Mouse (Mus musculus) liver, embryonic 15.5 days (tissue): ENCODE data around the gene Gfer. TPM values are rescaled to one million over a fixed set of nuclear protein-coding genes. Genes with fewer than 3 reads are reported as not detected.
"Not testable (repeated sequence)": the region's sequence is repeated elsewhere in the genome, so short reads cannot be mapped to it uniquely, and the experiment has no call there.

Experiments
- ATAC-seq: fragments of 200-750 bp; cut with Nextera tagmentation; 2 replicates; pipeline ENCODE4 v1.8.0; 2017; ENCODE audit warnings: moderate number of reproducible peaks, mild to moderate bottlenecking, moderate library complexity; ENCODE audit not compliant: insufficient read depth
- H3K27ac ChIP-seq: fragments of 300-500 bp; sonication (generic); replicated peaks from 2 replicates; pipeline ENCODE4 v1.5.1; 2015; ENCODE audit warnings: mild to moderate bottlenecking, inconsistent platforms
- H3K27me3 ChIP-seq: fragments of 300-500 bp; sonication (generic); 2 replicates; pipeline ENCODE4 v1.6.1; 2015; ENCODE audit warnings: mild to moderate bottlenecking, inconsistent platforms
- H3K36me3 ChIP-seq: fragments of 300-500 bp; sonication (generic); replicated peaks from 2 replicates; pipeline ENCODE4 v1.6.1; 2015; ENCODE audit warnings: moderate library complexity, mild to moderate bottlenecking, inconsistent platforms
- H3K4me1 ChIP-seq: fragments of 300-500 bp; sonication (generic); replicated peaks from 2 replicates; pipeline ENCODE4 v1.6.1; 2015; ENCODE audit warnings: inconsistent platforms
- H3K4me2 ChIP-seq: fragments of 300-500 bp; sonication (generic); 2 replicates; pipeline ENCODE4 v1.6.1; 2015; ENCODE audit warnings: moderate library complexity, mild to moderate bottlenecking, inconsistent platforms
- H3K4me3 ChIP-seq: fragments of 300-500 bp; sonication (generic); replicated peaks from 2 replicates; pipeline ENCODE4 v1.5.1; 2015; ENCODE audit warnings: mild to moderate bottlenecking, inconsistent platforms
- H3K9ac ChIP-seq: fragments of 300-500 bp; sonication (generic); 2 replicates; pipeline ENCODE4 v1.6.1; 2015; ENCODE audit warnings: moderate library complexity, mild to moderate bottlenecking, inconsistent platforms
- H3K9me3 ChIP-seq: fragments of 300-500 bp; sonication (generic); replicated peaks from 2 replicates; pipeline ENCODE4 v1.6.1; 2016; ENCODE audit warnings: inconsistent platforms
- WGBS: fragments of 180-500 bp; shearing (Covaris S2); methylation state at CpG from one replicate; pipeline ENCODE4 v1.1.7; 2015; ENCODE audit warnings: mixed read lengths; ENCODE audit not compliant: insufficient replicate concordance; 5-methylcytosine and 5-hydroxymethylcytosine counted together
- polyA plus RNA-seq: library from polyadenylated mRNA; unstranded; fragments of >200 nt; fragmentation: Nextera tagmentation; extraction: Ambion mirVana; gene quantifications from 2 replicates; pipeline ENCODE4 v1.2.1, GENCODE M21; 2015

The Gfer gene
- polyA plus RNA-seq, 1 experiment from 2014 or later: 25.2 TPM

GRCm38 (mm10) chr17:24722220-24722924 is 26.4 kb upstream of the Gfer start:
- no peaks in the 10 kb centered on the region for H3K9me3 ChIP-seq
- peak overlapping the region; percentile 89 for H3K4me2 ChIP-seq
- peaks cover 57% of the 10 kb centered on the region for H3K4me1 ChIP-seq
- 14% methylated on average over 13 of the region's 13 CpGs for WGBS
- H3K36me3 ChIP-seq: peaks cover 23% of the 10 kb centered on the region
- H3K9ac ChIP-seq: peak overlapping the region; percentile 90
- 0 out of 2 replicates have a peak, but pooled peaks cover under 1% of the 10 kb centered on the region for H3K27me3 ChIP-seq
- peak overlapping the region; percentile 92 for H3K4me3 ChIP-seq
- no peak for ATAC-seq
- H3K27ac ChIP-seq: peak overlapping the region; percentile 88

DNA sequence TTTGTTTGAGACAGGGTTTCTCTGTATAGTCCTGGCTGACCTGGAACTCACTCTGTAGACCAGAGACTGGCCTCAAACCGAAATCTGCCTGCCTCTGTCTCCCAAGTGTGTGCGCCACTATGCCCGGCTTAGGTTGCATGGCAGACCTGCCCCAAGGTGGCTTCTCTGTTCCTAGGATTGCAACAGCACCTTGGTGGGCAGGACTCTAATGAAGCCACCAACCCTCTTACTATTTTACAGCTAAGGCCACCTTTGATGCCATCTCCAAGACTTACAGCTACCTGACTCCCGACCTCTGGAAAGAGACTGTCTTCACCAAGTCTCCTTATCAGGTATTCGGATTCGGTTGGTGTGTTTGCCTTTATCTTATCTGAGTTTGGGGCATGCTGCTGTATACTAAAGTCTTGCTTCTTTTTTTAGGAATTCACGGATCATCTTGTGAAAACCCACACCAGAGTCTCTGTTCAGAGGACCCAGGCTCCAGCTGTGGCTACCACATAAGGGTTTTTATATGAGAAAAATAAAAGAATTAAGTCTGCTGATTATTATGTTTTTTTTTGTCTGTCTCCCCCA is 25.5 kb upstream of the Gfer start:
- Histone ChIP-seq H3K27ac (peak overlapping the region; percentile 88), H3K4me2 (peak overlapping the region; percentile 89), H3K36me3 (peaks cover 28% of the 10 kb centered on the region), H3K4me1 (peaks cover 57% of the 10 kb centered on the region), H3K9ac (peak overlapping the region; percentile 63), H3K4me3 (peak overlapping the region; percentile 92)
- WGBS: 18% methylated on average over 7 of the region's 7 CpGs
- ATAC-seq, H3K9me3 ChIP-seq, H3K27me3 ChIP-seq: not testable (repeated sequence)

- H3K27me3 ChIP-seq, H3K9me3 ChIP-seq, ATAC-seq: not testable (repeated sequence)
- Histone ChIP-seq H3K4me1 (peaks cover 52% of the 10 kb centered on the region), H3K4me2 (peak overlapping the region; percentile 89), H3K9ac (peak overlapping the region; percentile 76), H3K36me3 (peaks cover 33% of the 10 kb centered on the region), H3K27ac (peak overlapping the region; percentile 54), H3K4me3 (peak overlapping the region; percentile 92)
- 0% methylated on average over 11 of the region's 11 CpGs for WGBS
These were observed 24.7 kb upstream of the Gfer start for GRCm38 (mm10) chr17:24720616-24721015.

- peak; percentile 93 for ATAC-seq
- H3K4me1 ChIP-seq: peaks cover 50% of the 10 kb centered on the region
- peak overlapping the region; percentile 84 for H3K9ac ChIP-seq
- H3K9me3 ChIP-seq: no peaks in the 10 kb centered on the region
- peaks cover 33% of the 10 kb centered on the region for H3K36me3 ChIP-seq
- peak overlapping the region; percentile 92 for H3K4me3 ChIP-seq
- H3K27ac ChIP-seq: peak overlapping the region; percentile 83
- H3K27me3 ChIP-seq: no peaks in the 10 kb centered on the region
- WGBS: under 1% methylated on average over 61 of the region's 61 CpGs
- H3K4me2 ChIP-seq: peak overlapping the region; percentile 89
These were observed 23.7 kb upstream of the Gfer start for GRCm38 (mm10) chr17:24719494-24720222.

GRCm38 (mm10) chr17:24718938-24719337 is 23.0 kb upstream of the Gfer start:
- WGBS: 34% methylated on average over 5 of the region's 5 CpGs
- H3K36me3 ChIP-seq: peaks cover 33% of the 10 kb centered on the region
- H3K27ac ChIP-seq: peak overlapping the region; percentile 25; the same call in 1 of the 2 replicates
- H3K4me3 ChIP-seq: peak overlapping the region; percentile 92
- H3K9ac ChIP-seq: peak overlapping the region; percentile 84
- peak overlapping the region; percentile 89 for H3K4me2 ChIP-seq
- peaks cover 47% of the 10 kb centered on the region for H3K4me1 ChIP-seq
- H3K27me3 ChIP-seq, H3K9me3 ChIP-seq, ATAC-seq: not testable (repeated sequence)

DNA sequence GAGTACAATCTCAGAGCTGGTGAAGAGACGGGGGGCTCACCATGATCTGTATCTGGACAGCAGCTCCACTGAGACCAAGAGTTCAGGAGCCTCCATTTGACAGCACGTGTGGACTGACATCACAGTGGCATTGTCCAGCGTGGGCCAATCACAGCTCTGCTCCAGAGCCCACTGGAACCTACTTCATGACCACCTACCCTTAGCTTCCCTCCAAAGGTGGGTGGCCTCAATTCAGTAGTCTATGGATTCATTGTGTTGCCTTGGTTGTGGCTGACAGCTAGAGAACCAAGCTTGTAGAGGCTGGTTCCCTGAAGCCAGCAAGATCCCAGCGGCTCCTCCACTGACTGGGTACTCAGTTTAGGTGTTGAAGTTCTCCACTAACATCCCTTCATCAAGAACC is 22.0 kb upstream of the Gfer start, which contains the start of the genes Rnf151 and Rps2:
Gene Rnf151, minus strand, starts transcription at position 121 of the 400 bp plus-strand sequence.
Gene Rps2, plus strand, starts transcription at position 174 of the 400 bp plus-strand sequence.
- Histone ChIP-seq H3K36me3 (peaks cover 33% of the 10 kb centered on the region), H3K9ac (peak within 1 kb of the TSS; percentile 84), H3K27ac (0 out of 2 replicates have a peak within 1 kb of the TSS, but pooled peaks have one; percentile 25)

GRCm38 (mm10) chr17:24716166-24716682 is 20.3 kb upstream of the Gfer start:
- no peak for ATAC-seq

More for the DNA sequence above, 22.0 kb upstream of the Gfer start, which contains the start of the genes Rnf151 and Rps2:
- ATAC-seq: no peak
- Histone ChIP-seq H3K27me3 (no peaks in the 10 kb centered on the region), H3K4me1 (peaks cover 38% of the 10 kb centered on the region), H3K4me3 (peak within 1 kb of the TSS; percentile 92), H3K4me2 (peak within 1 kb of the TSS; percentile 89), H3K9me3 (no peaks in the 10 kb centered on the region)
- 64% methylated on average over 4 of the region's 4 CpGs for WGBS

GRCm38 (mm10) chr17:24715556-24715955 is 19.6 kb upstream of the Gfer start:
- no peak overlapping the region for H3K9ac ChIP-seq
- no peaks in the 10 kb centered on the region for H3K9me3 ChIP-seq
- 83% methylated on average over 6 of the region's 6 CpGs for WGBS
- no peak overlapping the region for H3K4me3 ChIP-seq
- no peak overlapping the region for H3K27ac ChIP-seq
- no peak for ATAC-seq
- H3K4me2 ChIP-seq: no peak overlapping the region
- H3K27me3 ChIP-seq: no peaks in the 10 kb centered on the region
- H3K4me1 ChIP-seq: peaks cover 19% of the 10 kb centered on the region
- peaks cover 17% of the 10 kb centered on the region for H3K36me3 ChIP-seq

More at GRCm38 (mm10) chr17:24716166-24716682, 20.3 kb upstream of the Gfer start:
- WGBS: 87% methylated on average over 15 of the region's 15 CpGs
- Histone ChIP-seq H3K4me2 (no peak overlapping the region), H3K36me3 (peaks cover 18% of the 10 kb centered on the region), H3K4me1 (peaks cover 21% of the 10 kb centered on the region), H3K27ac (no peak overlapping the region), H3K4me3 (no peak overlapping the region), H3K9ac (no peak overlapping the region), H3K27me3 (no peaks in the 10 kb centered on the region), H3K9me3 (no peaks in the 10 kb centered on the region)

DNA sequence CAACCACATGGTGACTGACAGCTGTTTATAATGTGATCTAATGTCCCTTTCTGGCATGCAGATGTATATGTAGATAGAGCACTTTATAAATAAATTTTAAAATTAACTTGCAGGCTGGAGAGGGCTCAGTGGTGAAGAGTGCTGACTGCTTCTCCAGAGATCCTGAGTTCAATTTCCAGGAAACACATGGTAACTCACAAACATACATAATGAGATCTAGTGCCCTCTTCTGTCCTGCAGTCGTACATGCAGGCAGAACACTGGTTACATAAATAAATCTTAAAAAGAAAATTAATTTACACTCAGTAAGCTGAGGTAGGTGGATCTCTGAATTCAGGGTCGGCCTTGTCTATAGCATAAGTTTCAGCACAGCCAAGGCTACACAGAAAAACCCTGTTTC is 12.7 kb upstream of the Gfer start:
- WGBS: 8% methylated on average over 2 of the region's 2 CpGs
- Histone ChIP-seq H3K36me3 (peaks cover 16% of the 10 kb centered on the region), H3K9me3 (no peaks in the 10 kb centered on the region), H3K4me3 (peak overlapping the region; percentile 78), H3K4me2 (peak overlapping the region; percentile 83), H3K9ac (no peak overlapping the region), H3K4me1 (peaks cover 34% of the 10 kb centered on the region), H3K27ac (no peak overlapping the region), H3K27me3 (no peaks in the 10 kb centered on the region)
- ATAC-seq: no peak

DNA sequence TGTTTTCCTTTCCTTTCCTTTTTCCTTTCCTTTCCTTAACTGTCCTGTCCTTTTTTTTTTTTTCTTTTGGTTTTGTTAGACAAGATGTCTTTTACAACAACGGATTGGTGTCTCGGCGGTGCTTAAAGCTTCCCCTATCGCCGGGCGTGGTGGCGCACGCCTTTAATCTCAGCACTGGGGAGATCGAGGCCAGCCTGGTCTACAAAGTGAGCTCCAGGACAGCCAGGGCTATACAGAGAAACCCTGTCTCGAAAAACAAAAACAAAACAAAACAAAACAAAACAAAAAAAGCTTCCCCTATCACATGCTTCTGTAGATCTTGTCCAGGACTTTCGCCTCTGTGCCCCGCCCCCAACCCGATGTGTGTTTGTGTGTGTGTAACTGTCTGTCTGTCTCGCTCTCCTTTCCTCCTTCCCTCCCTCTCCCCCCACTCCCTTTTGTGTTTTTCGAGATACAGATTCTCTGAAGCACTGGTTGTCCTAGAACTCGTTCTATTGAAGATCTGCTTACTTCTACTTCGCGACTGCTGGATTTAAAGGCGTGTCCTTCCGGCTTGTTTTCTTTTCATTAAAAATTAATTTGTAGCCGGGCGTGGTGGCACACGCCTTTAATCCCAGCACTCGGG is 12.0 kb upstream of the Gfer start:
- H3K27me3 ChIP-seq: no peaks in the 10 kb centered on the region
- 2% methylated on average over 24 of the region's 24 CpGs for WGBS
- H3K4me3 ChIP-seq: peak overlapping the region; percentile 78
- peak; percentile 63 for ATAC-seq
- peak overlapping the region; percentile 83 for H3K4me2 ChIP-seq
- H3K9ac ChIP-seq: peak overlapping the region; percentile 70
- H3K27ac ChIP-seq: peak overlapping the region; percentile 89
- H3K36me3 ChIP-seq: peaks cover 16% of the 10 kb centered on the region
- H3K4me1 ChIP-seq: peaks cover 34% of the 10 kb centered on the region
- no peaks in the 10 kb centered on the region for H3K9me3 ChIP-seq
